Mouse (Mus musculus) lung, postnatal 0 days (tissue): ENCODE measurements around the gene Ddost.

ENCODE experiments used
- CTCF ChIP-seq: IDR thresholded peaks from 2 replicates; pipeline ENCODE4 v1.5.1; 2016; ENCODE audit warnings: antibody characterized with exemption, mild to moderate bottlenecking
- EP300 ChIP-seq: IDR thresholded peaks from 2 replicates; pipeline ENCODE4 v1.6.1; 2016; ENCODE audit warnings: antibody characterized with exemption, mild to moderate bottlenecking, control low read depth

DNA sequence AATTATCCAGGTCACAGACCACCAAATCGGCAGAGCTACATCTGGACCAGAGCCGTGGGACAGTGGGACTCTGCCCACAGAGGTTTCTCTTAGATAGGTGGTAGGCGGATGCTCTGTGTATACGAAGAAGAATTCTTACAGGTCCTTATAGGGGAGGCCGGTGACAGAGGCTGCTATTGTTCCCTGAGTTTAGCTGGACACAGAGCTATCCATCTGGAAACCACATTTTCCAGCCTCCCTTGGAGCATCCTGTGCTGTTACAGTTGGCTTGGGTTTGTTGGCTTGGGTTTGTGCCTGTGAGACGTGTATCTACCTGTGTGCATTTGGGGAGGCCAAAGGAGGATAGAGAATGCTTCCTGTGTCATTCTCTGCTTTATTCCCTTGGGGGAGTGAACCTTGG, 48.2 kb downstream of the Ddost start:
- TF ChIP-seq EP300 (no peak), CTCF (no peak)
